Mouse (Mus musculus) embryonic facial prominence, embryonic 14.5 days (tissue): ENCODE measurements around the gene Sec24d. TPM values are rescaled to one million over a fixed set of nuclear protein-coding genes. Genes with fewer than 3 reads are reported as not detected.

ENCODE experiments used
- ATAC-seq: fragments of 200-750 bp; cut with Nextera tagmentation; 2 replicates; pipeline ENCODE4 v1.8.0; 2017; ENCODE audit warnings: low read depth, moderate number of reproducible peaks, moderate TSS enrichment
- DNase-seq: peaks from one replicate; pipeline ENCODE4 v3.0.0-alpha.2; 2015; ENCODE audit warnings: low spot score
- H3K27ac ChIP-seq: fragments of 300-500 bp; sonication (generic); replicated peaks from 2 replicates; pipeline ENCODE4 v1.5.1; 2014; ENCODE audit warnings: low read depth, mild to moderate bottlenecking, low read length, moderate library complexity
- H3K27me3 ChIP-seq: fragments of 300-500 bp; sonication (generic); replicated peaks from 2 replicates; pipeline ENCODE4 v1.6.1; 2014; ENCODE audit warnings: low read length; ENCODE audit not compliant: control insufficient read depth, insufficient read depth
- H3K36me3 ChIP-seq: fragments of 300-500 bp; sonication (generic); 2 replicates; pipeline ENCODE4 v1.6.1; 2014; ENCODE audit warnings: low read length, mixed read lengths; ENCODE audit not compliant: control insufficient read depth, insufficient read depth
- H3K4me1 ChIP-seq: fragments of 300-500 bp; sonication (generic); 2 replicates; pipeline ENCODE4 v1.6.1; 2014; ENCODE audit warnings: antibody characterized with exemption, low read length; ENCODE audit not compliant: control insufficient read depth, insufficient read depth
- H3K4me2 ChIP-seq: fragments of 300-500 bp; sonication (generic); 2 replicates; pipeline ENCODE4 v1.6.1; 2014; ENCODE audit warnings: low read depth, mild to moderate bottlenecking, low read length, moderate library complexity, mixed read lengths
- H3K4me3 ChIP-seq: fragments of 300-500 bp; sonication (generic); 2 replicates; pipeline ENCODE4 v1.5.1; 2014; ENCODE audit warnings: low read depth, mild to moderate bottlenecking, low read length
- H3K9ac ChIP-seq: fragments of 300-500 bp; sonication (generic); 2 replicates; pipeline ENCODE4 v1.6.1; 2014; ENCODE audit warnings: low read depth, mild to moderate bottlenecking, low read length, moderate library complexity, mixed read lengths
- H3K9me3 ChIP-seq: fragments of 300-500 bp; sonication (generic); 2 replicates; pipeline ENCODE4 v1.6.1; 2016; ENCODE audit warnings: low read length; ENCODE audit not compliant: control insufficient read depth
- WGBS: fragments of 180-500 bp; shearing (Covaris S2); extraction: QIAGEN DNeasy Blood & Tissue Kit; methylation state at CpG from one replicate; pipeline ENCODE4 v1.1.7; 2014; 5-methylcytosine and 5-hydroxymethylcytosine counted together
- polyA plus RNA-seq: library from polyadenylated mRNA; unstranded; fragments of >200 nt; fragmentation: Nextera tagmentation; extraction: Ambion mirVana; gene quantifications from 2 replicates; pipeline ENCODE4 v1.2.1, GENCODE M21; 2014

Sec24d gene
- polyA plus RNA-seq, 1 experiment from 2014 or later: 125 TPM

DNA sequence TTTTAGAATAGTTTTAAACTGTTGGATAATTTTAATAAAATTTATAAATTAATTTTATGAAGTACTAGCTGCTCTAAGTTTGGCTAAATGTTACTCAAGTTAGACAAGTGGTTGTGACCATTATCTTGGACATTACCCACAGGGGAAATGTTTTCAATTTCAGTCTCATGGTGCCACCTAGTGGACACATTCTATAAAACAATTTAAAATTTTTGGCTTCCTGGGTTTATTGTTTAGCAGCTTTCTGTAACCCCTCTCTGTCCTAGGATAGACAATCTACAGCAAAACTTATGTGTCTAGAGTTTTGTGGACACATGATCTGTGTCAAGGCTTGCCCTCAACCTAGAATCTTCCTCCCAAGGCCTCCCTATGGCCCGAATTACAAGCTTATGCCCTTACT, 54.9 kb downstream of the Sec24d start:
- H3K9ac ChIP-seq: no peak overlapping the region
- whole genome bisulfite sequencing: 28% methylated on average over 1 of the region's 1 CpGs
- H3K36me3 ChIP-seq: peaks cover 22% of the 10 kb centered on the region
- no peak overlapping the region for H3K4me2 ChIP-seq
- H3K27me3 ChIP-seq: no peaks in the 10 kb centered on the region
- no peaks in the 10 kb centered on the region for H3K4me1 ChIP-seq
- H3K4me3 ChIP-seq: no peak overlapping the region
- DNase-seq (peak; percentile 58), ATAC-seq (no peak)
- H3K9me3 ChIP-seq: no peaks in the 10 kb centered on the region
- no peak overlapping the region for H3K27ac ChIP-seq

GRCm38 (mm10) chr3:123324326-123324725, 57.1 kb downstream of the Sec24d start:
- no peak overlapping the region for H3K4me2 ChIP-seq
- DNase-seq: no peak
- H3K4me3 ChIP-seq: no peak overlapping the region
- no peaks in the 10 kb centered on the region for H3K27me3 ChIP-seq
- no peak overlapping the region for H3K9ac ChIP-seq
- no peak overlapping the region for H3K27ac ChIP-seq
- H3K36me3 ChIP-seq: peaks cover 32% of the 10 kb centered on the region
- H3K9me3 ChIP-seq: no peaks in the 10 kb centered on the region
- ATAC-seq: no peak
- WGBS: 61% methylated on average over 4 of the region's 4 CpGs
- no peaks in the 10 kb centered on the region for H3K4me1 ChIP-seq

GRCm38 (mm10) chr3:123329251-123329650, 62.0 kb downstream of the Sec24d start:
- Histone ChIP-seq H3K27me3 (no peaks in the 10 kb centered on the region), H3K27ac (no peak overlapping the region; the same call in 1 of the 2 replicates), H3K36me3 (peaks cover 42% of the 10 kb centered on the region), H3K4me1 (no peaks in the 10 kb centered on the region), H3K9me3 (no peaks in the 10 kb centered on the region), H3K4me2 (no peak overlapping the region), H3K9ac (no peak overlapping the region), H3K4me3 (no peak overlapping the region)
- WGBS: 29% methylated on average over 6 of the region's 6 CpGs
- DNase-seq (peak; percentile 88), ATAC-seq (peak; percentile 67; the same call in 1 of the 2 replicates)

GRCm38 (mm10) chr3:123330221-123330620, 63.0 kb downstream of the Sec24d start:
- Histone ChIP-seq H3K9ac (no peak overlapping the region), H3K9me3 (no peaks in the 10 kb centered on the region), H3K27ac (no peak overlapping the region), H3K36me3 (peaks cover 42% of the 10 kb centered on the region), H3K4me2 (no peak overlapping the region), H3K27me3 (no peaks in the 10 kb centered on the region), H3K4me1 (peaks cover 6% of the 10 kb centered on the region; the same call in 1 of the 2 replicates), H3K4me3 (no peak overlapping the region)
- no peak for ATAC-seq
- WGBS: 76% methylated on average over 4 of the region's 4 CpGs
- DNase-seq: no peak

GRCm38 (mm10) chr3:123332330-123333054, 65.2 kb downstream of the Sec24d start:
- Histone ChIP-seq H3K4me3 (no peak overlapping the region), H3K27ac (no peak overlapping the region), H3K36me3 (peaks cover 42% of the 10 kb centered on the region), H3K9ac (no peak overlapping the region), H3K27me3 (no peaks in the 10 kb centered on the region), H3K4me2 (no peak overlapping the region), H3K4me1 (peaks cover 10% of the 10 kb centered on the region; the same call in 1 of the 2 replicates), H3K9me3 (no peaks in the 10 kb centered on the region)
- WGBS: 79% methylated on average over 2 of the region's 2 CpGs
- ATAC-seq: no peak
- no peak for DNase-seq

GRCm38 (mm10) chr3:123333055-123333424, 65.8 kb downstream of the Sec24d start:
- Histone ChIP-seq H3K36me3 (peaks cover 43% of the 10 kb centered on the region), H3K4me3 (no peak overlapping the region), H3K9me3 (no peaks in the 10 kb centered on the region), H3K4me2 (no peak overlapping the region), H3K27me3 (no peaks in the 10 kb centered on the region), H3K9ac (no peak overlapping the region), H3K4me1 (peaks cover 10% of the 10 kb centered on the region; the same call in 1 of the 2 replicates), H3K27ac (no peak overlapping the region)
- ATAC-seq (no peak), DNase-seq (no peak)
- 24% methylated on average over 4 of the region's 4 CpGs for WGBS

DNA sequence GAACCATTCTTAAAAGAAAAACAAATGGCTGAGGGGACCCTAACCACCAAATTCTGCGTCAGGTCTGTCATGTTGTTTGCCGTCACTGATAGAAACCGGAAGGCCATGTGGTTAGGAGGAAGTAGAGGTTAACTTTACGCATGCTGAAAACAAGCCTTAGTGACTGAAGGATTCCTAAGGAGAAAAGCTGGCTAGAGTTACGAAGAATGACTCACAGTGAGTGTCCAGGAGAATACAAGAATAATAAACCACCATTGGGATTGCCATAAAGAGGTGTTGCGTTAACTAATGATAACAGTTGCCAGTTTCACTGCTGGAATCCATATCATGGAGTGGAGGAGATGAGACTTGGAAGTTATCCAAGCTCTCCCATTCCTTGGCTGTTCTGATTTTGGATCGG, 67.7 kb downstream of the Sec24d start:
- ATAC-seq (no peak), DNase-seq (peak; percentile 51)
- Histone ChIP-seq H3K36me3 (peaks cover 46% of the 10 kb centered on the region), H3K27ac (peak overlapping the region; percentile 55), H3K4me2 (no peak overlapping the region), H3K4me3 (no peak overlapping the region), H3K4me1 (peaks cover 10% of the 10 kb centered on the region; the same call in 1 of the 2 replicates), H3K9ac (no peak overlapping the region), H3K27me3 (no peaks in the 10 kb centered on the region), H3K9me3 (no peaks in the 10 kb centered on the region)
- 54% methylated on average over 7 of the region's 7 CpGs for WGBS

DNA sequence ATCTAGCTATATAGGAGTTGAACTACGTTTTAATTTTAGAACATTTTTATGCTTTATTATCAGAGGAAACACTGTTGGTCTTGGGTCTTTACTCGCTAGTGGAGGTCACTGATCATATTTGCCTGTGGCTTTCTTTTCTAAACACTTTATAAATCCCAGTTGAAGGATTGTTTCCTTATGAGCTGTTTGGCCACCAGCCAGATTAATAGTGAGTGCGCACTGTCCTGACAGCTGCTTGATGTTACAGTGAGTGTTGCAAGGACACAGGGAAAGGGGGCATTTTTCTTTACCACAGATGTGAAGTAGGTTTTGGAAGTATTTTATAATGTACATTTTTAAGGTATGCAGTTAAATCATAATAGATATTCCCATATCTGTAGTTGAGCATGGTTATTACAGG, 68.2 kb downstream of the Sec24d start:
- peaks cover 46% of the 10 kb centered on the region for H3K36me3 ChIP-seq
- ATAC-seq (peak; percentile 47; the same call in 1 of the 2 replicates), DNase-seq (peak; percentile 83)
- no peaks in the 10 kb centered on the region for H3K9me3 ChIP-seq
- H3K4me3 ChIP-seq: no peak overlapping the region
- H3K4me1 ChIP-seq: peaks cover 10% of the 10 kb centered on the region; the same call in 1 of the 2 replicates
- WGBS: 14% methylated on average over 3 of the region's 3 CpGs
- H3K4me2 ChIP-seq: no peak overlapping the region
- H3K27me3 ChIP-seq: no peaks in the 10 kb centered on the region
- H3K9ac ChIP-seq: no peak overlapping the region
- no peak overlapping the region for H3K27ac ChIP-seq

GRCm38 (mm10) chr3:123336455-123336854, 69.2 kb downstream of the Sec24d start:
- H3K4me1 ChIP-seq: peaks cover 10% of the 10 kb centered on the region; the same call in 1 of the 2 replicates
- H3K27me3 ChIP-seq: no peaks in the 10 kb centered on the region
- H3K27ac ChIP-seq: no peak overlapping the region
- H3K4me2 ChIP-seq: no peak overlapping the region
- no peak overlapping the region for H3K9ac ChIP-seq
- no peak for DNase-seq
- peaks cover 48% of the 10 kb centered on the region for H3K36me3 ChIP-seq
- no peaks in the 10 kb centered on the region for H3K9me3 ChIP-seq
- H3K4me3 ChIP-seq: no peak overlapping the region
- ATAC-seq: no peak
- WGBS: 69% methylated on average over 7 of the region's 7 CpGs
